Mouse (Mus musculus): ENCODE results near the gene Mllt10.

GRCm38 (mm10) chr2:18205118-18205517 lies 150.1 kb downstream of the Mllt10 start:
- TF ChIP-seq CTCF (IDR thresholded peaks at IDR 0.05; ENCODE audit: extremely low read depth, insufficient read depth, insufficient read length, insufficient replicate concordance): peak; percentile 72; the same call in 1 of the 2 replicates
- TF ChIP-seq POLR2A (IDR thresholded peaks at IDR 0.05; ENCODE audit: low read depth, low read length): no peak
